Mouse (Mus musculus): ENCODE measurements around the gene Cpped1. TPM values are rescaled to one million over a fixed set of nuclear protein-coding genes. Genes with fewer than 3 reads are reported as not detected.

The Cpped1 gene
- polyA plus RNA-seq, 1 experiment from 2014 or later = 32.2 TPM

DNA sequence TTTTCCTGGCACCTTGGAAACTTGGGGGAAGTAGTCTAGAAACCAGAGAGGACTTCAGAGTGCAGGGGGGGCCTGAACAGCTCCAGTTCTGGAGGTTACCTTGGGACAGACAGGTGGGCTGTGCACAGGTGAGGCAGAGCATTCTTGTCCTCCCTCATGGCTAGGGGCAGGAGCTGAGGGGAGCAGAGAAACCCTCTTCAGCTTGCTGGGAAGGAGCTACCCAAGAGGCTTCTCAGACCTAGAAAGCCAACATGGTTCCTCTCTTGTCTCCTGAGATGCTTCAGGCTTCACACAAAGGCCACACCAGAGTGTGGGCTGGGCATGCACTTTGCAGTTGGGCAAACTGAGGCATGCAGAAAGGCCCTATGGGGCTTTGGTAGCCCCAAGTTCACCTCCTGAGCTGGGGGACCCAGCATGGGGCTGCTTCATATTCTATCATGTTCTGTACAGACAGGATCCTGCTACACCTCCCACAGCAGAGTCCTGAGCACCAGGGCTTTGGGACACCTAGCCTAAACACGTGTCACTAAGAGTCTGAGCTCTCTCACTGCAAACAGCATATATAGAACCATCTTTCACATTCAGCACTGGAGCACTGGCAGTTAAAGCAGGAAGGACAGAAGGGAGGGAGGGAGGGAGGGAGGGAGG lies 152.5 kb downstream of the Cpped1 start:
- Histone ChIP-seq H3K4me3 (ENCODE audit: low read length) (no peak overlapping the region), H3K4me2 (replicated peaks; ENCODE audit: low read depth, low read length) (no peak overlapping the region), H3K9ac (replicated peaks; ENCODE audit: low read length) (no peak overlapping the region), H3K4me1 (ENCODE audit: insufficient read depth, low read length) (no peaks in the 10 kb centered on the region), H3K9me3 (ENCODE audit: low read length) (no peaks in the 10 kb centered on the region), H3K36me3 (ENCODE audit: insufficient read depth, low read length) (no peaks in the 10 kb centered on the region), H3K27me3 (ENCODE audit: insufficient read depth, low read length) (no peaks in the 10 kb centered on the region), H3K27ac (ENCODE audit: low read length) (no peak overlapping the region)
- WGBS = 63% methylated on average over 1 of the region's 1 CpGs
- ATAC-seq (ENCODE audit: low FRiP score, low TSS enrichment) = no peak

DNA sequence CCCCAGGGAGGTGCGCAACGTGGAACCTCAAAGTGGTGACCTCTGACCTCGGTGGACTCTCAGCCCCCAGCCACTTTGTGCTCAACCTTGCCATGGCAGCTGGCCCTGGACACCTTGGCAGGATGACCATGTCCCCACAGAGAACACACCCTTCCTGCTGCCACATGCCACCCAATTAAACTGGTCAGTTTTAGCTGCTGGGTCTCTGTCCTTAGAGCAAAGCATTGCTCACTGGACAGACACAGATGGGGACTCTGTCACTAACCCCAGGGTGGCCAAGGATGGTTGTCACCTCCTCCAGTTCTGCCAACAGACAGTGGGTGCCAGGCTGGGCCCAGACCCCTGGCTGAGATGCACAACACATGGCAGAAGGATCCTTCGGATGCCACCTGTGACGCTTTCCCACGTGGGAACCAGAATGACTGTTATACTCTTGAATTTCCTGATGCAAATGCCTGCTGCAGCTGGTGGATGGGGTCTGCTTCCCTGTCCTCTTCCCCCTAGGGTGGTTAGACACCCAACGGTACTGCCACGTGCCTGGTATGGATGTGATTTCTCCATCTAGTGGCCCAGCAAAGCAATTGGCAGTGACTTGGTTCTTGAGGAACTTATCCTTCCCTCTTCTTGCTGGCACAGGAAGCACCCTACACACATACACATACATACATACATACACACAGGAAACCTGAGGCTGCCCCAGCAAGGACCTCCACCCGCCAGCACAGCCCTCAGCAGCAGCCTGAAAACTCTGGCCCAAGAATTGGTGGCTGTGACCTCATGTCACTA lies 153.8 kb downstream of the Cpped1 start:
- H3K27me3 ChIP-seq (ENCODE audit: insufficient read depth, low read length) = no peaks in the 10 kb centered on the region
- H3K4me1 ChIP-seq (ENCODE audit: insufficient read depth, low read length) = no peaks in the 10 kb centered on the region
- no peak overlapping the region for H3K27ac ChIP-seq (ENCODE audit: low read length)
- no peak overlapping the region for H3K4me3 ChIP-seq (ENCODE audit: low read length)
- no peak overlapping the region for H3K9ac ChIP-seq (replicated peaks; ENCODE audit: low read length)
- no peak for ATAC-seq (ENCODE audit: low FRiP score, low TSS enrichment)
- no peaks in the 10 kb centered on the region for H3K36me3 ChIP-seq (ENCODE audit: insufficient read depth, low read length)
- H3K4me2 ChIP-seq (replicated peaks; ENCODE audit: low read depth, low read length) = no peak overlapping the region
- no peaks in the 10 kb centered on the region for H3K9me3 ChIP-seq (ENCODE audit: low read length)
- 88% methylated on average over 9 of the region's 9 CpGs for whole genome bisulfite sequencing

DNA sequence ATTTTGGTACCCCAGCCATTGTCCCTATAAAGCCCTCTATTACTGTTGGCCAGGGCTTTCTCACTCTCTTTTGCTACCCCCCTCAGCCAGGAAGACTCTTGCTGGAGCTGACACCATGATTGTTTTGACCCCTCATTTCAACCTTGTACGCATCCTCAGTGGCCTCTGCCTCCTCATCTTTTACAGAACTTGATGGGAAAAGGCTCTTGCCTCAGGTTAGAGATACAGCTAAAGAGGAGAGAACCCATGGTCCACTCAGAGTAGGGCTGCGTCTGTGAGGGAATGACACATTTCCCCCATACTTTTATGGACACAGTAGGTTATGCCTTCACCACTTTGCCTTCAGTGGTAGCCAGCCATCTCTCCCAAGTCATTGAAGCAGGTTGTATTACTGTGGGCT lies 155.1 kb downstream of the Cpped1 start:
- no peak for ATAC-seq (ENCODE audit: low FRiP score, low TSS enrichment)
- WGBS = 92% methylated on average over 2 of the region's 2 CpGs
- H3K36me3 ChIP-seq (ENCODE audit: insufficient read depth, low read length) = no peaks in the 10 kb centered on the region

More for the DNA sequence above, 155.1 kb downstream of the Cpped1 start:
- Histone ChIP-seq H3K4me2 (replicated peaks; ENCODE audit: low read depth, low read length) (no peak overlapping the region), H3K9me3 (ENCODE audit: low read length) (no peaks in the 10 kb centered on the region), H3K4me3 (ENCODE audit: low read length) (no peak overlapping the region), H3K9ac (replicated peaks; ENCODE audit: low read length) (no peak overlapping the region), H3K27ac (ENCODE audit: low read length) (no peak overlapping the region), H3K4me1 (ENCODE audit: insufficient read depth, low read length) (no peaks in the 10 kb centered on the region), H3K27me3 (ENCODE audit: insufficient read depth, low read length) (no peaks in the 10 kb centered on the region)

Other genes starting within 250 kb of the Cpped1 start
- gene Shisa9, start 74.7 kb upstream of the Cpped1 start, polyA plus RNA-seq (2015; fragmentation: Nextera tagmentation; extraction: Ambion mirVana) = 0.34 and 0.66 TPM in 2 replicates